Mouse (Mus musculus): Measurements from ENCODE around the gene Doc2g. TPM values are rescaled to one million over a fixed set of nuclear protein-coding genes. Genes with fewer than 3 reads are reported as not detected.
"Not testable (repeated sequence)": the region's sequence is repeated elsewhere in the genome, so short reads cannot be mapped to it uniquely, and the experiment has no call there.

The Doc2g gene
- under 1 TPM; 0.57 to 0.84 TPM for total RNA-seq (2021)
- long read RNA-seq, experiment 1, partial matches to known transcripts: 0 of 2 reads
- long read RNA-seq, experiment 1, other reads (novel, unspliced or antisense): 2 of 2 reads
- long read RNA-seq, experiment 2, partial matches to known transcripts: 1 of 1 reads
- long read RNA-seq, experiment 2, other reads (novel, unspliced or antisense): 0 of 1 reads

DNA sequence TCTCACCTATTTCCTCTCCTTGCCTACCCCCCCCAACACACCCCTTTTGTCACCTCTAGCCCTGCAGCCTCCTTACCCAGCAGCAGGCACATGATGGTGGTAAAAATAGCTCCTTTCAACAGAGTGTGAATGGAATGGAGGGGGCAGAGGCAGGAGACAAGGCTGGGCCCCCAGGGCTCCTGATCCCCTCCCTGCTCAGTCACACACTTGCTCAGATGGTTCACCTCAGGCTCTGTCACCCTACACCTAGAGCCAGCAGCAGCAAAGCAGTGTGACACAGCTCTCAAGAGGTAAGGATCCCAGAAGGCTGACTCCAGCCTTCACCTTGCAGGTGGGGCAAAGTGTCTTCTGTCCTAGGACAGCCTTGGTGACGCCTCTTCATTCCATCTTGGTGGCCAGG, at the start of gene Doc2g:
Doc2g (plus strand) TSS at position 202 of the 400 bp plus-strand sequence.
- DNase-seq: no peak
- intact Hi-C loops (cut with DNase I; ENCODE audit: low total_unique reads): no loop called here

DNA sequence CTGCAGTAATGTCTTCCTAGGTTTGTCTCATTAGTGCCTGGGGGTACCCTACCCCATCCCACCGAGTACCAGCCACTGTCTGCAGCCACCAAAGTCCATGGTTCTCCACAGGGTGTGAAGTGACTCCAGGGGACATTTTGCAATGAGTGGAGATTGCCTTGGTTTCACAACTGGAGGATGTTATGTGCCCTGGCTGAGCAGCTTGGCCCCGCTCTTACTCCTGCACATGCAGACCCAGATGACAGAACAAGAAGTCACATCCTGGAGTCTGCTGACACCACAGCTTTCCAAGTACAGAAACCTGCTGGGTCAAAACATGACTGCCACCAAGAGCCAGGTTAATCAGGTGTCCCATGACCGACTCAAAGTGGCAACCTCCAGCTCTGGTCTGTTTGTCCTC, 48.1 kb upstream of the Doc2g start:
- intact Hi-C loops (cut with DNase I; ENCODE audit: low total_unique reads): no loop called here
- DNase-seq: no peak

DNA sequence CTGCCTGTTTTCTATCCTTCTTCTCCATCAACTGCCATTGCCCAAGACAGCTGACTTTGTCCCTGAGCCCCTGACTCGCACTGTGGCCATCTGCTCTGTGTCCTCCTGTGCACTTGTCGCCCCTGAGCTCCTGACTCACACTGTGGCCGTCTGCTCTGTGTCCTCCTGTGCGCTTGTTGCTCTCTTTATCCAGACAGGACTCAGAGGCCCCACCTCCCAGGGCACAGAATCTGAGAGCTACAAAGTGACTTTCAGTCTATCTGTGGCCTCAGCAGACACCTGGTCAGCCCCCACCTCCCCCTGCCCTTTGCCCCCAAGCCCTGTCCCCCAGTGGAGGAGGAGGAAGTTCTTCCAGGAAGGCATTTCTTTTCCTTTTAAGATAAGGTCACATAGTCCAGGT, 47.3 kb upstream of the Doc2g start:
- DNase-seq: no peak
- intact Hi-C loops (cut with DNase I; ENCODE audit: low total_unique reads): no loop called here

DNA sequence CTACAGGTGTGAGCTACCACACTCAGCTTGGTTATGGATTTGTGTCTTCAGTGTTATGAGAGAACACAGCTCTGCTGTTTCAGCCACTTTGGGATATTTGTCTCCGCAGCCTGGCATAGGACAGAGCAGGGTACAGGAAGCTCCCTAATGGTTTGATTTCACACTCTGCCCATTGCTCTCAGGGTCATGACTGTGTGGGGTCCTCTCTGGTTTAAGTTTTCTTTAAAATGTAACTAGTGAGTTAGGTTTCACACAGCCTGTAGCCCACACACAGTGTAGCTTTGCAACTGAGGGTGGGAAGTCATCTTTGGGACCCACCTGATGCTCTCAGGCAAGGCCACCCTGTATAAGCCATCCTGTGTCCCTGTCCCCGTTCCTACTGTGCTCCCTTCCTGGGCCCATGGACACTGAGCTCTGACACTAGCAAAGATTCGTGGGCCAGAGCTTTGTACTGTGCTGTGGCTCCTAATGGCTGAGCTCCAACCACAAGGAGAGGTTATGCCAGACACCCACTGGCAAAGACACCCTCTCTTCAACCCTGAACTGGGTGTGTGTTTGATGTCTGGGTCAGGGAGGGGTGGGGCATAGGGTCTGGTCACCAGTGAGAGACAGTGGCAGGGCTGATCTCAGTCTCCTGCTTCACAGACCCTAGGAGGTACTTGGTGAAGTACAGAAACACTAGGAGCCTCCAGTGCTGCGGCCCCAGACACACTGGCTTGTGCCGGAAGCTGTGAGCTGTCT, 45.6 kb upstream of the Doc2g start:
- intact Hi-C loops (cut with DNase I; ENCODE audit: low total_unique reads); DNase-seq: not testable (repeated sequence)

DNA sequence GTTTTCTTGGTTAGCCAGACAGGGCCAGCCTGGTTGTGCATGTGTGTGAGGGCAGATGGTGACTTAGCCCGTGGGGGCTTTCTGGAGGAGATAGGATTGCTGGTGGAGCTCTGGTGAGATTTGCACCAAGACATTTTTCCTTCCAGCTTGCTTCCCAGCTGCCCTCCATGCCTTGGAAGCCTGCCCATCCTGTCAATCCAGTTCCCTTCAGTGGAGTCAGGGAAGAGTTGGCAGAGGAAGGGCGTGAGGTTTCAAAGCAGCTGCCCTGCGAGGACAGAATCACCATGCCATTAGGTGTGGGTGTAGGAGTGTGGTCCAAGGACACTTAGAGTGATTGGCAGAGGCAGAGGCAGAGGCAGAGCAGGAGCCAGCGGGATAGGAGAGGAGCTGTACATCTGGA, 44.6 kb upstream of the Doc2g start, which contains the start of gene Aldh3b3:
Aldh3b3 (plus strand) TSS at position 176 of the 400 bp plus-strand sequence.
- DNase-seq: no peak
- intact Hi-C loops (cut with DNase I; ENCODE audit: low total_unique reads): no loop called here

DNA sequence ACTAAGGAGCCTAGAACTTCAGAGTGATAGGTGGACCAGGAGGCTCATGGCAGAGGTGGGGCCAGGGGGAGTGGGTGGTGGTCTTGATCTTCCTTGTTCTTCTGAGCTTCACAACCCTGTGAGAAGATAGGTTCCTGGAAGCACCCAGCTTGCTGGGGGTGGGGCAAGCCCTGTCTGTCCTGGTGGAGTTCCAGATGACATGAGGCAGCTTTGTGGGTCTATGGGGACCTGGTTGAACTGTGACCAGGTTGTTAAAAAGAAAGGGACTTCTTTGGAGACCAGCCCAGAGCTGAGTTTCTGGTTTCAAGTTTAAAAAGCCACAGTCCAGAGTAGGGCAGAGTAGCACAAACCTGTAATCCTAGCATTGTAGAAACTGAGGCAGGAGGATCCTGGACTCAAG, 44.1 kb upstream of the Doc2g start:
- intact Hi-C loops (cut with DNase I; ENCODE audit: low total_unique reads): no loop called here
- DNase-seq: no peak

DNA sequence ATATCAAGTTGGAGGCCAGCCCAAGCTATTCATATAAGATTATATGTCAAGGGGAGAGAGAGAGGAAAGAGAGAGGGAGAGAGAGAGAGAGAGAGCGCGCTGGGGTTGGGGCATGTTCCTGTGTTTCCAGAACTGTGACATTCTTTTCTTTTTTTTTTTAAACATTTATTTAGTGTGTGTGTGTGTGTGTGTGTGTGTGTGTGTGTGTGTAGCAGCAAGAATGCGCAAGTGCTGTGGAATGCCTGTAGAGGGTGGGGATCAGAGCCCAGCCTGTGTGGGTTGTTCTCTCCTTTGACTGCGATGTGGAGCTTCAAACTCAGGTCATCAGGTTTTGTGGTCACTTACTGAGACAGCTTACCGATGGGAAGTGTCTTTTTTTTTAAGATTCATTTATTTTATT, 42.9 kb upstream of the Doc2g start:
- intact Hi-C loops (cut with DNase I; ENCODE audit: low total_unique reads): no loop called here
- DNase-seq: no peak

DNA sequence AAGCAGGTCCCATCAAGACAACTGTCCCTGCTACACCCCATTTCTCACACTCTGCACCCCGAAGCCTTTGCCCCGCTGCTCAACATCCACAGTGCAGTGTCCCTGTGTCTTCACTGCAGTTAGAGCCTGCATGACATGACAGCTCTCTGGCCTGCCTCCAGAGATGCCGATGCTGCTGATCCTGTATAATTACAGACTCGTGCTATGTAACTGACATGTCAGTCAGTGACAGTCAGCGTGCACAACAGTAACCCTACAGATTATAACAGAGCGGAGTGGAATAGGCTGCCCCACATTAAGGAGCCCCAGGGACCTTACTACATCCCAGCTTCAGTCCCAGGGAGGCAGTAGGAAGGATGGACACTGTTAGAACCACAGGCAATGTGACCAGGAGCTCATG, 41.3 kb upstream of the Doc2g start:
- DNase-seq; intact Hi-C loops (cut with DNase I; ENCODE audit: low total_unique reads): not testable (repeated sequence)

DNA sequence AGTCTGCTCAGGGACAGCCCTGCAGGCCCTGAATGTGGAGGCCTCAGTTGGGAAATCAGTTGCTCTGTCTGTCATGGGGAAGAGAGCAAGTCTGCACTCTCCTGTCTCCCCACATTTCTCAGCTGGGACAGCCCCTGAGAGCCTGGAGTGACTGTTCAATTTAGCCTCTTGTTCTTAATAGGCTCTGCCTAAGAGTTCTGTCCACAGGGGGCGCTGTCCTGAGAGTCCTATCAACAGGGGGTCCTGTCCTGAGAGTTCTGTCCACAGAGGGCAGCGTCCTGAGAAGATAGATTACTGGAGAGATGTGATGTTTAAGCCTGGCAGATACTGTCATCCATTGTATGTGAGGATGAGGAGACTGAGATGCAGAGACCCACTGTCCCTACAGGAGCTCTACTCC, 40.6 kb upstream of the Doc2g start:
- DNase-seq: no peak
- intact Hi-C loops (cut with DNase I; ENCODE audit: low total_unique reads): no loop called here

DNA sequence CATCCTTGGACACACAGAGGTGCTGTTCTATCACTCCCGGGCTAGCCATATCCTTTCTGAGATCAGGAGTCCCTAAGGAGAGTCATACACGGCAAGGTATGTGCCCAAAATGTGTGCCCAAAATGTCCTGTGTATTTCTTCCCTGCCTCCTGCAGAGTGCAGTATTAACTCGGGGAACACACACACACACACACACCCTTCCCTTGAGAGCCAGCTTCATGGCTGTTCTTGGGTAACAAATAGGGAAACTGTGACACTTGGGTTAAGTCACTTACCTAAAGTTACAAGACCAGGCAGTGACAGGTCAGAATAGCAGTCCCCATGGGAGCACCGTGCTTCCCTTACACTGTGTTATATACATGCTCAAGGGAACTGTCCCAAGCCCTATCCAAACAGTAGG, 39.1 kb upstream of the Doc2g start:
- intact Hi-C loops (cut with DNase I; ENCODE audit: low total_unique reads): no loop called here

DNA sequence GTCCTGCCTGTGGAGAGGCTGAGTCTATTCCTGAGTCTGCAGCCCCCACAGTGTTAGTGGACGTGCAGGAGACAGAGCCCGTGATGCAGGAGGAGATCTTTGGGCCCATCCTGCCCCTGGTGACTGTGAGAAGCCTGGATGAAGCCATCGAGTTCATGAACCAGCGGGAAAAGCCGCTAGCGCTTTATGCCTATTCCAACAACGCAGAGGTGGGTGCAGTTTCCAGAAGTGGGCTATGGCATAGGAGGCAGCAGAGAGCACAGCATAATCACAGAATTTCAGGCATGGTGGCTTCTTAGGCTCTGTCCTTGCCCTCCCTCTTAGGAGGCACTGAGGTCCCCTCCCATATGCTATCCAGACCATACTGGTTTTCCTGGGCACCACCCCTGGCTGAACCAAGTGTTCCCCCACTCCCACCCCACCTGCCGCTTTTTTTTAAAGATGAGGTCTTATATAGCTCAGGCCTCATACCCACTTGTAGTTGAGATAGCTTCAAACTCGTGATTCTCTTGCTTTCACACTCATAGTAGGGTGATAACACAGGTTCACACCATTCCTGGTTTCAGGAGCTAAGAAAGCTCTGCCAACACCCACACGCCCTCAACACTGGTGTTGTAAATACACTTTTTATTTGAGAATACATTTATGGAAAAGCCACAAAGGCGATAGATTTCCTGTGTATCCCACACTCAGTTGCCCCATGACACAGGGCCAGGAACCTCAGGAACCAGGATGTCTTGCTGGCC, 36.6 kb upstream of the Doc2g start:
- intact Hi-C loops (cut with DNase I; ENCODE audit: low total_unique reads): no loop called here
- DNase-seq: no peak

More for the DNA sequence above, 39.1 kb upstream of the Doc2g start:
- no peak for DNase-seq

DNA sequence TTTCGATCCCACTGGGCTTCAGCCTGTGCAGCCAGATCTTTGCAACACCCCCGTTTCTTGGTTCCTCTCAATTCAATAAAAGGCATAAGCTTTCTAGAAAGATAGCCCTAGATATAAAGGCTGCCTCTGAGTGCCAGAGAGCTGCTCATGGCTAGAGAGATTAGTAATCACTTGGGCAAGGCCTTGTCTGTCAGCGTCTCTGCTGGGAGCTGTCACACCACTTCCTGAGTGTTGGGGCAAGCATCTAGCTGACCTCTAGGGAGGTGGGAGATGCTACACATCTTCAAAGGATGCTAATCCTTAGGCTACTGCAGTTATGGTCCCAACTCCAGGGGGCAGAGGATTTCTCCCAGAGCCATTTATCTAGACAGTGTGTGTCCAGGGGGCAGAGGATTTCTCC, 35.9 kb upstream of the Doc2g start:
- intact Hi-C loops (cut with DNase I; ENCODE audit: low total_unique reads): no loop called here
- no peak for DNase-seq

DNA sequence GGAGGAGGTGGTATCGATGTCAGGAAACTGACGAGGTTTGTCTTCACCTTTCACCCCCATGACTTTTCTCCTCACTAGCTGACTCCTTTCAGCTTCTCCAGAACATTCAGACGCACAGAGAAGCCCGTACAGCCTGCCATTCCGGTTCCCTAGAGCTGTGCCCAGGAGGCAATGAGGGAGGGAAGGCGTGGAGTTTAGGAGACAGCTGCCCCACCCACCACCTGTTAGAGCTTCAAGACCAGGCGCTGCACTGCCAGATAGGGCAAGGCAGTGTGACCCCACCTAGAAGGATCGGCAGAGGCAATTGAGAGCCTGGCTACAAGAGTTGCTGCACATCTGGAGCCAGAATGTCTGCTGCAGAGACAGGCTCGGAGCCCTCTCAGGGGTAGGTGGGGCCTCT, 30.9 kb upstream of the Doc2g start, which contains the start of gene Aldh3b2:
Aldh3b2 (plus strand) TSS at position 100 of the 400 bp plus-strand sequence.
- no peak for DNase-seq

DNA sequence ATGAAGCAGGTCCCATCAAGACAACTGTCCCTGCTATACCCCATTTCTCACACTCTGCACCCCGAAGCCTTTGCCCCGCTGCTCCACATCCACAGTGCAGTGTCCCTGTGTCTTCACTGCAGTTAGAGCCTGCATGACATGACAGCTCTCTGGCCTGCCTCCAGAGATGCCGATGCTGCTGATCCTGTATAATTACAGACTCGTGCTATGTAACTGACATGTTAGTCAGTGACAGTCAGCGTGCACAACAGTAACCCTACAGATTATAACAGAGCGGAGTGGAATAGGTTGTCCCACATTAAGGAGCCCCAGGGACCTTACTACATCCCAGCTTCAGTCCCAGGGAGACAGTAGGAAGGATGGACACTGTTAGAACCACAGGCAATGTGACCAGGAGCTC, 28.5 kb upstream of the Doc2g start:
- intact Hi-C loops (cut with DNase I; ENCODE audit: low total_unique reads); DNase-seq: not testable (repeated sequence)

More for the DNA sequence above, 30.9 kb upstream of the Doc2g start, which contains the start of gene Aldh3b2:
- intact Hi-C loops (cut with DNase I; ENCODE audit: low total_unique reads): no loop called here

DNA sequence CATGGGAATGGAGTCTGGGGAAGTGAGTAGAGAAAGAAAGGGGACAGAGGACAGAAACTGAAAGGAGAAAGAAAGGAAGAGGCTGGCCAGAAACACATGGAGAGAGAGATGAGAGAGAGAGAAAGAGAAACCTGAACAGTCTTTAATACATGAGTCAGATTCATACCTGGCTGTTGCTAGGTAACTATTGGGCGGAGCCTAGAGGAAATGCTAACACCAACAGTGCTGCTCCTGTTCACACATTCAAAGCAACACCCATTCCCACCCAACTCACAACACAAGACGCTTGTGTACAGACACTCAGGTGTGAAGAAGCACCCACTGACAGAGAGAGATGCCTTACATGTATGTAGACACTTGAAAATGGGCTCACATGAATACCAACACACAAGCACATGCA, 27.2 kb upstream of the Doc2g start:
- intact Hi-C loops (cut with DNase I; ENCODE audit: low total_unique reads): no loop called here
- DNase-seq: no peak

DNA sequence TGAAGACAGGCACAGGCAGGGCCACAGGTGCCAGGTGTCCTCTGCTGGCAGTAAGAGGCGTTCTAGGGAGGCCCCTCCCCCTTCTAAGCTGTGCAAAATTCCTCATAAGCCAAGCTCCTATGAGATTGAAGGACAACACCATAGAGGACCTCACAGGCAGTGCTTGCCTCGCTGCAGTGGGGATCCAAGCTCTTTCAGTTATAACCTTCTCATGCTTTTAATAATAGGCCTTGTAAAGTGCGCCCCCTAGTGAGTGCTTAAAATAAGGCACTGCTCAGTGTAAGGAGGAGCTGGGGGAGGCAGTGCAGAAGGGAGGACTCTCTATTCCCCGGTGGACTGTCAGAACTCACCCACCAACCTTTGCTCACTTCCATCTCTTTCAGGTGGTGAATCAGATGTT, 22.8 kb upstream of the Doc2g start:
- intact Hi-C loops (cut with DNase I; ENCODE audit: low total_unique reads): loop anchor here (2.0 kb wide), 1 partner anchor 34 kb away; no protein-coding TSS in a partner anchor
- peak; percentile 75 for DNase-seq

DNA sequence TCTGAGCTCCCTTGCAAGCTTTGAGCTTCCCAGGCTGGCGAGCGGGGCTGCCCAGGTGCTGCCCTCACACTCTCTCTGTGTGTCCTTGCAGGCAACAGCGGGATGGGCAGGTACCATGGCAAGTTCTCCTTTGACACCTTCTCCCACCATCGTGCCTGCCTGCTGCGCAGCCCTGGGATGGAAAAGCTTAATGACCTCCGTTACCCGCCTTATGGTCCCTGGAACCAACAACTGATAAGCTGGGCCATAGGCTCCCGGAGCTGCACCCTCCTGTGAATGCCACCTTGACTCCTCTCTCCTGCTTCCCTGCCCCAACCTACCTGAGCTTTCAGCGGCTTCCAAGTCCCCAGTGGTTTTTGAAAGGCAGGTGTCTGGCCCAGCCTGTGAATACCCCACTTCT, 22.2 kb upstream of the Doc2g start:
- no peak for DNase-seq
- intact Hi-C loops (cut with DNase I; ENCODE audit: low total_unique reads): loop anchor here (2.0 kb wide), 1 partner anchor 34 kb away; no protein-coding TSS in a partner anchor

DNA sequence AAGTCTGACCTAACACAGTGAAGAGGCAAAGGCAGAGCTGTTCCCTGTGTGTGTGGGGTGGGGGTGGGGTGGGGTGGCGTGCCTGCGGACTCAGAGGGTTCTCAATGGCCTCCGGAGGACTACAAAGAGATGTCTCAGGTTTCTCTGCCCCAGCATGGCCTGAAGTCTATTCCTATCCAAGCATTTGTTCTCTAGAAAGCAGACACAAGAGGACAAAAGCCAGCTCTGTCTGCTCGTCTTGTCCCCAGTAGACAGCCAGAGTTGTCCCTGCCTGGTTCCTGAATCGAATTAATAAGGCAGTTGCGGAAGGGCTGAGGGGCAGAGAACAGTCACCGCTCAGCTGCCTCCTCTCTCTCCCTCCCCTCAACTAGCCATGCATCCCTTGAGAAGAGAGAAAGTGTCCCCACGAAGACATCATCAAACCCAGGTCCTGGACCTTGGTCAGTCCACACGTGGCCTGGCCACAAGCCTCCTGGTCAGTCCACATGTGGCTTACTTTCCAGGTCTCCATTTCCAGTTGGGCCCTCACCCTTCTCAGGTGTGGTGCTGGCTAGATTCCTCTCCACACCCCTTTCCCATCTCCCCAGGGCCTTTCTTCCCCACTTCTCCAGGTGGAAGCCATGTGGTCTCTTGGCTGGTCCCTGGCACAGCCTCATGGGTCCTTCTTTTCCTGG, 19.4 kb upstream of the Doc2g start:
- no peak for DNase-seq
- intact Hi-C loops (cut with DNase I; ENCODE audit: low total_unique reads): no loop called here

DNA sequence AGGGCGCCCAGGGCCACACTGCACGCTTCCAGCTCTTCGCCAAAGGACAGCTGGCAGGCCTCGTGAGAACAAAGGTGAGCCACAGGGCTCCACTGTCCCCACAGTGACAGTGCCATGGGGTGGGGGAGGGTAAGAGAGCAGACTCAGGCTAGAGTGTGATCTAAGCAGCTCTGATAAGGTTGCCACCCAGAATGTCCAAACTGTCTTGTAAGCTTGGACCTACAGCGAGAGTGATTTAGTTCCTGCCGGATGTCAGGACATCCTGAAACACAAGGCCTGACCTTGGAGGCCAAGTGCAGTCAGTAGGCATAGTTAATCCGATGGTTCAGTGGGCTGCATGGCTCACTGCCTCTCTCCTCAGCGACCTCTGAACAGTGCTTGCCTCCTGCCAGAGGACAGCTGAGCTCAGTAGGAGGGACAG, 17.8 kb upstream of the Doc2g start:
- intact Hi-C loops (cut with DNase I; ENCODE audit: low total_unique reads): no loop called here
- no peak for DNase-seq

DNA sequence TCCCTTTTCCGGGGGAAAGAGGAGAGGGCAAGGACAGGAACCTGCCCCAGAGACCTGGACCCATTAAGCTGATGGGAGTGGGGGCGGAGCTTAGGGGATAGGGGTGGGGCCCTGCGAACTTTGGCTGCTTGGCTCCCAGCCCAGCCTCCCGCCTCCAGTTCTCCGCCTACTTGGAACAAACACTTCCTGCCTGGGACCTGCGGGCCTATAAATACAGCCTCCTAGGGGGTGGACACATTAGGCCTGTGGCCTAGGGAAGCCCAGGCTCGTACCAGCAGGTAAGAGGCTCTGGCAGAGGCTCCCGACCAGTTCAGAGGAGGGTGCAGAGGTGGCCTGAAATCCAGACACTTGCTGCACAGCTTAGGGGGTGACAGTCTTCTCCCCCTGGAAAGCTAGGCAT, 16.8 kb upstream of the Doc2g start, which contains the start of gene Acy3:
Acy3 (plus strand) TSS at position 237 of the 400 bp plus-strand sequence.
- peak; percentile 86 for DNase-seq
- intact Hi-C loops (cut with DNase I; ENCODE audit: low total_unique reads): no loop called here

Measured in gastrocnemius, postnatal 14 days (tissue).